Mouse (Mus musculus): ENCODE results near the gene Zfyve9. TPM values are rescaled to one million over a fixed set of nuclear protein-coding genes. Genes with fewer than 3 reads are reported as not detected.
A peak's percentile ranks its signal among the peaks of the same experiment; 100 is the strongest.
"Not testable (repeated sequence)": the region's sequence is repeated elsewhere in the genome, so short reads cannot be mapped to it uniquely, and the experiment has no call there.

Gene Zfyve9
- polyA plus RNA-seq, 1 experiment from 2014 or later: 4.6 TPM

DNA sequence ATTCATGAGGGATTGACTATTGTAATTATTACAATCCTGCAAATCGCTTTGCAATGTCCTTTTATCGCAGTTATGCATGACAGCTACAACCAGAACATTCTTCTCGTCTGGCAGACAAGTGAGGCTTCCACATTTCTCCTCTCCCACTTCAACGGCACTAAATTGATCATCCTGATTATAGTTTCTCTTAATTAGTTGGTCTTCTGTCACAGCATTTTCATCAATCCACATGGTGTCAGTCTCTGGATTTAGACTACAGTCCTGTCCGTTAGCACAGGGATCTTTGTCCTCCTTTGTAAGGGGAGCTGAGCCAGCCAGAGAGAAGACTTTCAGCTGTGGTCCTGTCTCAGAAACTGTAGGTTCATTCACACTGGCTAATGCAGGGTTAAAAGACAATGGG lies 61.2 kb downstream of the Zfyve9 start, which contains the start of gene 3110021N24Rik:
3110021N24Rik (plus strand) TSS at position 301 of the 400 bp plus-strand sequence.
- H3K4me1 ChIP-seq: no peaks in the 10 kb centered on the region
- no peak within 1 kb of the TSS for H3K4me3 ChIP-seq (replicated peaks)
- H3K36me3 ChIP-seq: no peaks in the 10 kb centered on the region
- no peak for ATAC-seq (ENCODE audit: insufficient read depth, low FRiP score, low read depth)
- H3K4me2 ChIP-seq: no peak within 1 kb of the TSS
- H3K27me3 ChIP-seq (replicated peaks): no peaks in the 10 kb centered on the region
- H3K9ac ChIP-seq: no peak within 1 kb of the TSS
- no peaks in the 10 kb centered on the region for H3K9me3 ChIP-seq
- WGBS: 86% methylated on average over 5 of the region's 5 CpGs
- H3K27ac ChIP-seq: no peak within 1 kb of the TSS

DNA sequence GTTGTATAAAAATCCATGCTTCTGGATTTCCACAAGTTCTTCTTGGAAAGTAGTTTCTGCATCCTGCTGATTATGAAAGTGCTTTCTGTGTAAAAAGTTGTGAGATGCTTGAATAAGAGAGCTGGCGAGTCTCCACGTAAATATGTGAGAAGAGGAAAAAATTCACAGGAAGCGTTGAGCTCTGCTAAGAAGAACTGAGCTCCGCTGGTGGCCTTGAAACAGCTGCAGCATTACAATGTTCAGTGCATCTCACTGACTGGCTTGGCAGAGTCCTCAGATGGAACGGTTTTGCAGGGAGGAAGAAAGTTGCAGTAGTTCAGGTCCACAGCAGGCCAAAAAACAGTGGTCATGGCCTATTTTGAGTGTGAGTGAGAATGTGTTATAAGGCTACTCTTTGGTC lies 72.4 kb downstream of the Zfyve9 start:
- Histone ChIP-seq H3K27me3 (replicated peaks) (no peaks in the 10 kb centered on the region), H3K27ac (0 out of 2 replicates have a peak overlapping the region, but pooled peaks have one; percentile 13), H3K9me3 (no peaks in the 10 kb centered on the region), H3K4me1 (no peaks in the 10 kb centered on the region), H3K4me2 (no peak overlapping the region), H3K4me3 (replicated peaks) (no peak overlapping the region), H3K9ac (no peak overlapping the region), H3K36me3 (no peaks in the 10 kb centered on the region)
- 60% methylated on average over 5 of the region's 5 CpGs for WGBS
- no peak for ATAC-seq (ENCODE audit: insufficient read depth, low FRiP score, low read depth)

DNA sequence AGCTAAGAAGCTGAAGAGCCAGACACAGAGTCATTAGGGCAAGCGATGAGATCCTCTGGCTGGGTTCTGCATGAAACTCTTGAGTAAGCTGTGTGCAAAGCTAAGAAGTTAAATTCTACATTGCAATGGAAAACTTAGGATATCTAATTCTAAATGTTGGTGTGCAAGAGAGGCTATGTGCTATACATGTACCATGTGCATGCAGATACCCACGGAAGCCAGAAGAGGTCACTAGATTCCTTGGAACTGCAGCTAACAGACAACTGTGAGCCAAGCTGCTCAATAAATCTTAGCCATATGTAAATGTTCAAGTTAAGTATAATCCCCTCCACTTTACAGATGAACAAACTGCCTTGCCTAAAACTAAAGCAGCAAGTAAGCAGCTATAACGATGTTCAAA lies 83.7 kb downstream of the Zfyve9 start:
- H3K9me3 ChIP-seq: no peaks in the 10 kb centered on the region
- H3K4me3 ChIP-seq (replicated peaks): no peak overlapping the region
- H3K27ac ChIP-seq: no peak overlapping the region
- no peak overlapping the region for H3K4me2 ChIP-seq
- H3K9ac ChIP-seq: no peak overlapping the region
- no peaks in the 10 kb centered on the region for H3K4me1 ChIP-seq
- ATAC-seq (ENCODE audit: insufficient read depth, low FRiP score, low read depth): no peak
- no peaks in the 10 kb centered on the region for H3K27me3 ChIP-seq (replicated peaks)
- WGBS: 55% methylated on average over 3 of the region's 3 CpGs
- no peaks in the 10 kb centered on the region for H3K36me3 ChIP-seq

DNA sequence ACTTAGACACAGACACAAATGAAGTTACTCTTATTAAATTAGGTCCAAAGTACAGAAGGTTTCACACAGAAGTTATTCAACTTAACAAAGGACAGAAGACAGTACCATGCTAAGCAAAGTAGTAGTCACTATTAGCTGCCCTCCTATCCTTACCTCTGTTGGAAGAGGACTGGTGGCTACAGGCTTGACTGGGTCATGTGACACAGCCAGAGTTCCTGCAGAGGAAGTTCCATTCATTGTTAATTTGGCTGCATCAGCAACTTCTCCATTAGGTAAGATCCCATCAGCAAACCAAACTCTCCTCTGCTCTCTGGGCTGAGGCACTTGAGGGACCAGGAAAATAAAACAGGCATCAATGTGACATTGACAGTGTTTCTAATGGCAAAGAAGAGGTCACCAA lies 89.1 kb downstream of the Zfyve9 start:
- no peak overlapping the region for H3K4me3 ChIP-seq (replicated peaks)

DNA sequence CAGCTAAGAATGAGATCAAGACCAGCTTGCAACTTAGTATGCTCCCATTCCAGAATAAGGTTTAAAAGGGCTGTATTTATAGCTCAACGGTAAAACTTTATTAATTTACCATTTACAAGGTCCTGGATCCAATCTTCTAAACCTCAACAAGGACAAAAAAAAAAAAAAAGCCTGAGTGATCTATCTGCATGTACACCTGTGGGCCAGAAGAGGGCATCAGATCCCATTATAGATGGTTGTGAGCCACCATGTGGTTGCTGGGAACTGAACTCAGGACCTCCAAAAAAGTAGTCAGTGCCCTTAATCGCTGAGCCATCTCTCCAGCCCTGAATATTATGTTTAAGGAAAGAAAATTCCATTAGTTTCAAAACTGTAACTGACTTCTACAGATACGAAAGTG lies 90.1 kb downstream of the Zfyve9 start:
- 90% methylated on average over 3 of the region's 3 CpGs for WGBS

More for the DNA sequence above, 89.1 kb downstream of the Zfyve9 start:
- no peaks in the 10 kb centered on the region for H3K9me3 ChIP-seq
- H3K27me3 ChIP-seq (replicated peaks): no peaks in the 10 kb centered on the region
- H3K4me1 ChIP-seq: no peaks in the 10 kb centered on the region
- no peak overlapping the region for H3K27ac ChIP-seq
- H3K36me3 ChIP-seq: no peaks in the 10 kb centered on the region
- H3K4me2 ChIP-seq: no peak overlapping the region
- no peak overlapping the region for H3K9ac ChIP-seq
- ATAC-seq (ENCODE audit: insufficient read depth, low FRiP score, low read depth): no peak

DNA sequence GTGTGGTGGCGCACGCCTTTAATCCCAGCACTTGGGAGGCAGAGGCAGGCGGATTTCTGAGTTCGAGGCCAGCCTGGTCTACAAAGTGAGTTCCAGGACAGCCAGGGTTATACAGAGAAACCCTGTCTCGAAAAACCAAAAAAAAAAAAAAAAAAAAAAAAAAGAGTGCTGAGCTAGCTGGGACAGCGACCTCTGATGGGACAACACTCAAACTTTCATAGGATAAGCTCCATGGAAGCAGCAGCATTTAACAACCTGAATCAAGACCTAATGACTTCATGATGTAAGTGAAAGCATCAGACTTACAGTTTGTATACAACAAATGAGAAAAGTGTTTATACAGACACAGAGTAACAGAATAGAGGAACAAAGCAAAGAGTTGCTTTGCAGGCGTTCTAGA lies 93.5 kb downstream of the Zfyve9 start:
- not testable (repeated sequence) for ATAC-seq (ENCODE audit: insufficient read depth, low FRiP score, low read depth); H3K4me1 ChIP-seq; H3K36me3 ChIP-seq; H3K27me3 ChIP-seq (replicated peaks); H3K9me3 ChIP-seq; H3K9ac ChIP-seq; H3K27ac ChIP-seq; H3K4me3 ChIP-seq (replicated peaks); H3K4me2 ChIP-seq
- WGBS: 91% methylated on average over 6 of the region's 7 CpGs

More for the DNA sequence above, 90.1 kb downstream of the Zfyve9 start:
- Histone ChIP-seq H3K9ac (no peak overlapping the region), H3K27ac (no peak overlapping the region), H3K27me3 (replicated peaks) (no peaks in the 10 kb centered on the region), H3K4me1 (no peaks in the 10 kb centered on the region), H3K4me3 (replicated peaks) (no peak overlapping the region), H3K36me3 (no peaks in the 10 kb centered on the region), H3K9me3 (no peaks in the 10 kb centered on the region), H3K4me2 (no peak overlapping the region)
- no peak for ATAC-seq (ENCODE audit: insufficient read depth, low FRiP score, low read depth)

DNA sequence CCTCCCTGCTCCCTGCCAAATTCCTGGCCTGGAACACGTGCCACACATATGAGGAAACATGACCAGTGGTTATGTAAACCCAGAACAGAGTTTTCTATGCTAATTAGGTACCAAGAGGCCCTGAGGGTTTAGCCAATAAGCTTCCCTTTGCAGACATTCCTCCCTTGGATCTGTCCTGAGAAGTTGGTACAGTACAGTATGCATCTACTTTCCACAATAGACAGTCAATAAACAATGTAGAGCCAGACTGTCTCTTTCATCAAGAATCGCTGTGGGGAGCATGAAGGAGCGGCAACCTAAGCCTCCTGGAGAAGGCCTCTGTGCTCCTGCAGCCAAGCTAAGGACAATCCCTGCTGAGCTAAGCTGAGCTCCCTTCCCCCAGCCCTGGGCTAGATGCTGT lies 94.4 kb downstream of the Zfyve9 start:
- no peaks in the 10 kb centered on the region for H3K36me3 ChIP-seq
- H3K4me2 ChIP-seq: no peak overlapping the region
- ATAC-seq (ENCODE audit: insufficient read depth, low FRiP score, low read depth): no peak
- H3K4me3 ChIP-seq (replicated peaks): no peak overlapping the region
- no peak overlapping the region for H3K27ac ChIP-seq
- H3K4me1 ChIP-seq: no peaks in the 10 kb centered on the region
- no peak overlapping the region for H3K9ac ChIP-seq
- WGBS: 73% methylated on average over 3 of the region's 3 CpGs
- H3K9me3 ChIP-seq: no peaks in the 10 kb centered on the region
- H3K27me3 ChIP-seq (replicated peaks): no peaks in the 10 kb centered on the region

DNA sequence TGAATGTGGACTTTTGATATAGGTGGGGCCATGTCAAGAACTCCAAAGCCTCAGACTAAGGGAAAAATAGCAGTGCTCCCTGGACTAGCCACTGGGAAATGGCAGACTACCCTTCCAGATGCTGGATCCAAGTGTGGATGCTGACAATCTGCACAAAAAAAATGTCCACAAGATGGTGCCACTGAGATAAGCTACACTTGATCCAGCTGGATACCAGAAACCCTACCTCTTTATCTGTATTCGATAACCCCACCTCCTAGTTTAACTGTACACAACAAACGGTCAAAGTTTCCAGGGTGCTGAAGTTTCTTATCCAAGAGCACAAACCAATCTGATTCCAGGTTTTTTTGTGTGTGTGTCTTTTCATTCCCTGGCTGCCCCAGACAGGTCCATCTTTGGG lies 116.2 kb downstream of the Zfyve9 start:
- Histone ChIP-seq H3K9me3 (no peaks in the 10 kb centered on the region), H3K9ac (no peak overlapping the region), H3K4me3 (replicated peaks) (no peak overlapping the region), H3K27ac (no peak overlapping the region), H3K27me3 (replicated peaks) (no peaks in the 10 kb centered on the region), H3K36me3 (0 out of 2 replicates have a peak, but pooled peaks cover 7% of the 10 kb centered on the region), H3K4me2 (no peak overlapping the region), H3K4me1 (no peaks in the 10 kb centered on the region)
- no peak for ATAC-seq (ENCODE audit: insufficient read depth, low FRiP score, low read depth)
- WGBS: 50% methylated on average over 2 of the region's 2 CpGs

DNA sequence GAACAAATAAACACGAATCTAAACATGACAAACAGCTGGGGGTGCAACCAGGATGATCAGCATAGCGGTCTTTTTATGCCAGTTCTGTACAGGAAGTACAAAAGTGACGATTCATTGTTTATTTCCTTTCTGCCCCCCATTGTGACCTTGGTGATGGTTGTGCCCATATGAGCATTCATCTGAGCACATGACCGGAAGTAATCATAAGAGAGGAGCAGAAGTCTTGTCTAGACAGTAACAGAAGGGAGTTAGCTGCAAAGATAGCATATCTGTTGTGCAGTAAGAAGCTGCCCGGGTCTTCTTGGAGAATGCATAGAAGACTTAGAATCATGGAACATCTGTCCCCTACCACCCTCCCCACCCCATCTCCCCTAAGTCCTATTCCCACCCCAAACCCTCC lies 141.8 kb downstream of the Zfyve9 start:
- Histone ChIP-seq H3K9me3 (no peaks in the 10 kb centered on the region), H3K36me3 (peaks cover 24% of the 10 kb centered on the region)

DNA sequence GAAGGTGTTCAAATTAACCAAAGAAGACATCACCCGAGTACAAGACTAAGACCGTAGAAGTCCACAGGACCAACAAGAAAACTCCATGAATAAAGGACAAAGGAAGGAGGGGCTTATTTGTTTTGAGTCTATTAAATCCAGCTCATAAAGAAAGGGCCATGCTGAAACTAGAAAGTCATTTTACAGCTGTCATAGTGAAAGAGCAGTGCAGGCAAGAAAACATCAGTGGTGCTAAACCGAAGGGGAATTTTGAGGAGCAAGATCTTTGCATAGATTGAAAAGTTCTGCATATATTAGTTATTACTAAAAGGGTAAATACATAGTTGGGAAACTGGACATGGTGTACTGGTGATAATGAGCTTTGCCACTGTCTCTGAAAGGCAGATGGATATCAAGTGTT lies 142.9 kb downstream of the Zfyve9 start:
- no peak overlapping the region for H3K4me2 ChIP-seq
- H3K4me3 ChIP-seq (replicated peaks): no peak overlapping the region
- no peaks in the 10 kb centered on the region for H3K4me1 ChIP-seq
- peaks cover 27% of the 10 kb centered on the region for H3K36me3 ChIP-seq
- H3K27me3 ChIP-seq (replicated peaks): no peaks in the 10 kb centered on the region
- no peaks in the 10 kb centered on the region for H3K9me3 ChIP-seq
- no peak for ATAC-seq (ENCODE audit: insufficient read depth, low FRiP score, low read depth)
- H3K9ac ChIP-seq: no peak overlapping the region
- WGBS: 84% methylated on average over 3 of the region's 3 CpGs
- H3K27ac ChIP-seq: no peak overlapping the region

More for the DNA sequence above, 141.8 kb downstream of the Zfyve9 start:
- Histone ChIP-seq H3K9ac (no peak overlapping the region), H3K4me2 (no peak overlapping the region), H3K4me3 (replicated peaks) (no peak overlapping the region), H3K27ac (no peak overlapping the region), H3K27me3 (replicated peaks) (no peaks in the 10 kb centered on the region), H3K4me1 (no peaks in the 10 kb centered on the region)
- ATAC-seq (ENCODE audit: insufficient read depth, low FRiP score, low read depth): no peak
- 80% methylated on average over 5 of the region's 5 CpGs for WGBS

DNA sequence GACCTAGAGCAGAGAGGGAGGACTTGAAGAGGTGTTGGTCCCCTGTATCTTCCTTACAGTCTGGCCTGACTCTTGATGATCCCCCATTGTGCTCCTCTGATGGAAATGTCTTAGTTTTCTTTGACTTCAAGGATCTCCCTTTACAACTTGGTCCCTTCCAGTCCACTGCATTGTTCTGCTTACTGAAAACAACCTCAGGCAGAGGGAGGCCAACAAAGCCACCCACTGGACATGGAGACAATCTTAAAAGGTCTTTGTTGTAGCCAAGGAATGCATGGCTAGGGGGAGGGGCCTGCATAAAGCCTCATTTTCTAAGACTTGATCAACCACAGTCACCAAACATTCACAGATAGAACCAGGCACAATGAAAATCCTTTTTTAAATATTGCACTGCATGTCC lies 145.5 kb downstream of the Zfyve9 start:
- ATAC-seq (ENCODE audit: insufficient read depth, low FRiP score, low read depth): no peak
- no peak overlapping the region for H3K9ac ChIP-seq
- H3K27me3 ChIP-seq (replicated peaks): no peaks in the 10 kb centered on the region
- no peaks in the 10 kb centered on the region for H3K9me3 ChIP-seq
- no peak overlapping the region for H3K27ac ChIP-seq
- no peak overlapping the region for H3K4me3 ChIP-seq (replicated peaks)
- peaks cover 38% of the 10 kb centered on the region for H3K36me3 ChIP-seq
- no peaks in the 10 kb centered on the region for H3K4me1 ChIP-seq
- H3K4me2 ChIP-seq: no peak overlapping the region

DNA sequence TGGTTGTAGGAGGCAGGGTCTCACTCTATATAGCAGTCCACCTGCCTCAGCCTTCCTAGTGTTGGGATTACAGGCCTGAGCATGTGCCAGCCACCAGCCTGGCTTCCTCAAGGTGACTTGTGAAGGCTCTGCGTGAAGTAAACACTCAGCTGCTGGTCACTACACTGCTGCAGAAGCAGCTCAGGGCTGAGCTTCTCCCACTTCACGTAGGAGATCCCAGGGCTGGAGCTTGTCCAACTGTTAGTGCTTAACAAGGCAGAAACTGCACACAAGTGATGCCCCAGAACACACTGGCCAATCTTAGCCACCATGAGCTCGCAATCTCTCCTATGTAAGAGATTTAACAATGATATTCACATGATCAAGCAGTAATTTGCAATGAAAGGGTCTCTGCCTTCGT lies 145.9 kb downstream of the Zfyve9 start:
- Histone ChIP-seq H3K4me3 (replicated peaks) (no peak overlapping the region), H3K9me3 (no peaks in the 10 kb centered on the region), H3K4me2 (no peak overlapping the region), H3K4me1 (no peaks in the 10 kb centered on the region), H3K27me3 (replicated peaks) (no peaks in the 10 kb centered on the region), H3K9ac (no peak overlapping the region), H3K27ac (no peak overlapping the region), H3K36me3 (peaks cover 40% of the 10 kb centered on the region)
- ATAC-seq (ENCODE audit: insufficient read depth, low FRiP score, low read depth): no peak
- WGBS: 78% methylated on average over 4 of the region's 4 CpGs

DNA sequence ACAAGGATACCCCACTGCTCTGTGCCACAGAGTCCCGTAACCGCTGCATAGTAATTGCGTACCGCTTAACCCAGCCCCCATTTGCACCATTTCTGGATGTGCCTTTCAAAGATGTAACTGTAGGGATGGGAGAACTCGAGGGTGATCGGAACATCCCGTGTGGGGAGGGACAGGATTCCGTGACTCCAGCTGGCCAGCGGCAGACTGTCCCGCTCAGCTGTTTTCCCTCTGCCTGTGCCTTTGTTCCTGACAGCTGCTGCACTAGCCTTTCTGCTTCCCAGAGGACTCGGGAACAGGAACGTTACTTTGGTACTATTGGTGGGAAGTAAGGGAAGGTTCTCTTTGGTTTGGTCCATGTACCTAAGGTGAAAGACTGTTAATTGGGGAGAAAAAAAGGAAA lies 146.9 kb downstream of the Zfyve9 start:
- H3K36me3 ChIP-seq: peaks cover 47% of the 10 kb centered on the region
- H3K9me3 ChIP-seq: no peaks in the 10 kb centered on the region
- 82% methylated on average over 12 of the region's 12 CpGs for WGBS
- H3K4me1 ChIP-seq: no peaks in the 10 kb centered on the region
- no peaks in the 10 kb centered on the region for H3K27me3 ChIP-seq (replicated peaks)
- no peak for ATAC-seq (ENCODE audit: insufficient read depth, low FRiP score, low read depth)
- H3K9ac ChIP-seq: no peak overlapping the region
- H3K4me3 ChIP-seq (replicated peaks): no peak overlapping the region
- no peak overlapping the region for H3K4me2 ChIP-seq
- no peak overlapping the region for H3K27ac ChIP-seq
